Mouse (Mus musculus) lung, postnatal 0 days (tissue): Measurements from ENCODE around the gene Tm9sf4. TPM values are rescaled to one million over a fixed set of nuclear protein-coding genes. Genes with fewer than 3 reads are reported as not detected.

ENCODE experiments used
- ATAC-seq: fragments of 200-750 bp; cut with Nextera tagmentation; 2 replicates; pipeline ENCODE4 v1.8.0; 2017; ENCODE audit warnings: moderate library complexity
- DNase-seq: peaks from one replicate; pipeline ENCODE4 v3.0.0-alpha.2; 2016; ENCODE audit warnings: low spot score
- H3K27ac ChIP-seq: fragments of 300-500 bp; sonication (generic); 2 replicates; pipeline ENCODE4 v1.5.1; 2014; ENCODE audit warnings: antibody characterized with exemption, mild to moderate bottlenecking, low read length, mixed read lengths
- H3K27me3 ChIP-seq: fragments of 300-500 bp; sonication (generic); replicated peaks from 2 replicates; pipeline ENCODE4 v1.6.1; 2014; ENCODE audit warnings: low read length, mixed read lengths; ENCODE audit not compliant: insufficient read depth
- H3K36me3 ChIP-seq: fragments of 300-500 bp; sonication (generic); 2 replicates; pipeline ENCODE4 v1.6.1; 2014; ENCODE audit warnings: low read length, mixed read lengths; ENCODE audit not compliant: insufficient read depth
- H3K4me1 ChIP-seq: fragments of 300-500 bp; sonication (generic); 2 replicates; pipeline ENCODE4 v1.6.1; 2014; ENCODE audit warnings: antibody characterized with exemption, low read depth, low read length, mixed read lengths; ENCODE audit not compliant: insufficient read depth
- H3K4me2 ChIP-seq: fragments of 300-500 bp; sonication (generic); replicated peaks from 2 replicates; pipeline ENCODE4 v1.6.1; 2014; ENCODE audit warnings: low read depth, mild to moderate bottlenecking, low read length, moderate library complexity, mixed read lengths
- H3K4me3 ChIP-seq: fragments of 300-500 bp; sonication (generic); 2 replicates; pipeline ENCODE4 v1.5.1; 2014; ENCODE audit warnings: low read depth, low read length
- H3K9ac ChIP-seq: fragments of 300-500 bp; sonication (generic); replicated peaks from 2 replicates; pipeline ENCODE4 v1.6.1; 2014; ENCODE audit warnings: low read depth, mild to moderate bottlenecking
- H3K9me3 ChIP-seq: fragments of 300-500 bp; sonication (generic); 2 replicates; pipeline ENCODE4 v1.6.1; 2016; ENCODE audit warnings: low read length, mixed read lengths
- CTCF ChIP-seq: IDR thresholded peaks from 2 replicates; pipeline ENCODE4 v1.5.1; 2016; ENCODE audit warnings: antibody characterized with exemption, mild to moderate bottlenecking
- EP300 ChIP-seq: IDR thresholded peaks from 2 replicates; pipeline ENCODE4 v1.6.1; 2016; ENCODE audit warnings: antibody characterized with exemption, mild to moderate bottlenecking, control low read depth
- WGBS: fragments of 180-500 bp; shearing (Covaris S2); extraction: QIAGEN DNeasy Blood & Tissue Kit; methylation state at CpG from one replicate; pipeline ENCODE4 v1.1.7; 2014; 5-methylcytosine and 5-hydroxymethylcytosine counted together
- polyA plus RNA-seq: library from polyadenylated mRNA; unstranded; fragments of >200 nt; fragmentation: Nextera tagmentation; extraction: Ambion mirVana; gene quantifications from 2 replicates; pipeline ENCODE4 v1.2.1, GENCODE M21; 2015

The Tm9sf4 gene
- polyA plus RNA-seq, 1 experiment from 2014 or later, result 39.7 TPM

DNA sequence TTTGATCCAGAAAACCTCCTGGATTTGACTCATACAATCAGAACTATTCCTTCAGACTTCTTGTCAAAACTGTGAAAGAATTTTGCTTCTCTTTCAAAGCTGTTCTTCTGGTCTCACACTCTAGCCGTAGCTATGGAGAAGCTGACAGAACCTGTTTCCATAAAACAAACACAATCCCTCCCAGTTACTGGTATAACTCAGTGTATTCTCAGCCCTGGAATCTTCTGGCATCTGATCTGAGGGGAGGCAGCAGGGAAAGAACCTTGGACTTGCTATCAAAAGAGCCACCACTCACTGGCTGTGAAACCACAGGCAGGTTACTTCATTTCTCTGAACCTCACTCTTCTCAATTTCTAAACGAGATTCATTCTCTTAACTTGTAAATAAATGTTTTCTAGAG, 77.3 kb downstream of the Tm9sf4 start:
- H3K9ac ChIP-seq, result no peak overlapping the region
- peaks cover 12% of the 10 kb centered on the region for H3K36me3 ChIP-seq
- no peaks in the 10 kb centered on the region for H3K9me3 ChIP-seq
- H3K4me3 ChIP-seq, result no peak overlapping the region
- H3K27me3 ChIP-seq, result no peaks in the 10 kb centered on the region
- peak overlapping the region; percentile 39 for H3K27ac ChIP-seq
- DNase-seq (peak; percentile 66), ATAC-seq (no peak)
- peak; percentile 19; the same call in 1 of the 2 replicates for TF ChIP-seq EP300
- TF ChIP-seq CTCF, result no peak
- peaks cover 7% of the 10 kb centered on the region; the same call in 1 of the 2 replicates for H3K4me1 ChIP-seq
- H3K4me2 ChIP-seq, result 0 out of 2 replicates have a peak overlapping the region, but pooled peaks have one; percentile 94
- 47% methylated on average over 2 of the region's 2 CpGs for WGBS

DNA sequence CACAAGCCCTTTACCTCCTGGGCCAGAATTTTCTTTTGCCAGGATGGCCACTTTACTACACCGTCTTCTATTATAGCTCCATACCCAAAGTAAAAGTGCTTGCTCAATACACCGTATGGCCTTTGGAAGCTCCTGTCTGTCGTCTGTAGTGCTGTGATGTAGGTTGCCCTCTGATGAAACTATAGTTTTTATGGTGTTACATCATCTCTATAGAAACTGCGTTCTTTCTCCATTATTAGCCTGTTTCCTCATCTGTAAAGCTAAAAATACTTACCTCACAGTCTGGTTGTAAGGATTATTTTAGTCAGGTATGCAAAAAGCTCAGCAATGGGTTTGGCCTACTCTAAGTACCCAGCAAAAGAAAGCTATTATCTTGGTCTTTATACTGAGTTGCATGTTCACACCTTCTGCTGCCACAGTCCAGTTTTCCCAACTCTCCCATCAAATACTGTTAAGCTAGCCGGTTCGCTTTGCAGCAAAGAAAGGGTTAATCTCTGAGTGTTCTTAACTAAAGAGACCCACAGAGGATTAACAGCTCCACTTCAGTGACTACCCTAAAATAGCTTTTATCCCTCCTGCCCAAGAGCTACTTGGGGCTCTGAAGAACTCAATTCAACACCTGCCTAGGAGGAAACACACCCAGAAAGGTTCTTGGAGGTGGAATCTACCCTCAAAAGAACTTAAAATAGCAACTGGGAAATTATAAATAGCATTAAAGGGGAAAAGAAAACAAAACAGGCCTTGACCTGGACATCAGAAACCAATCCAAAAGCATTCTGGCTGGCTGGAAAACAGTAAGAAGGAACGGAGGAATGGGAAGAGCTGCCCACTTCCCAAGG, 78.1 kb downstream of the Tm9sf4 start:
- H3K27ac ChIP-seq, result peak overlapping the region; percentile 92
- H3K36me3 ChIP-seq, result peaks cover 12% of the 10 kb centered on the region
- no peaks in the 10 kb centered on the region for H3K27me3 ChIP-seq
- H3K9ac ChIP-seq, result peak overlapping the region; percentile 46; the same call in 1 of the 2 replicates
- peak overlapping the region; percentile 98 for H3K4me3 ChIP-seq
- TF ChIP-seq EP300 (peak; percentile 75), CTCF (no peak)
- peaks cover 7% of the 10 kb centered on the region; the same call in 1 of the 2 replicates for H3K4me1 ChIP-seq
- H3K9me3 ChIP-seq, result no peaks in the 10 kb centered on the region
- 42% methylated on average over 7 of the region's 7 CpGs for WGBS
- H3K4me2 ChIP-seq, result peak overlapping the region; percentile 94
- DNase-seq, result peak; percentile 76
- ATAC-seq, result peak; percentile 33; the same call in 1 of the 2 replicates

DNA sequence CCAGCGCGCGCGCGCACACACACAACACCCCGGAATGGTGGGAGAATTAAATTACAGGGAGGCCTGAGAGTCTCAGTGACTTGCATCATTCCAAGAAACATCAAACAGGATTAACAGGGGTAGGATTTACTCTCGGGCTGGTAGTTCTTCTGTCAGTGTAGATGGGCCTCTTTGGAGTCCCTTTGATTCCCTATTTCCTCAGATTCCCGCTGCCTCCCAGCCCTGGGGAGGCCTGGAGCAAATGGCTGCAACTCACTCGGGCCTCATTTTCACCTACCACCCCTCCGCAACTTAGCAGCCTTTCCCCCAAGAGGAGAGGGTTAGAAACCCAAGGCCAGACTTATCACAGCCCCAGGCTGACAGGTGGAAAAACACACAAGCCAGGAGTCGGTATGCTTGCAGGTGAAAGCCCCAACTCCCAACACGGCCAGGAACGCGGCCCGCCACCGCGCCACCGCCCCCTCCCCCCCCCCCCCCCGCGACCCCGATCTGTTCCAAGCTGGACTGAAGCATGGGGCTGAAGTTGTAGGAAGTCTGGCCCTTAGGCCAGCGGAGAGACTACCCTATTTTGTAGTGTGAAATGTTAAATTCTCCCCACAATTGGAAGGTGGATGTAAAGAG, 78.9 kb downstream of the Tm9sf4 start:
- ATAC-seq (no peak), DNase-seq (no peak)

DNA sequence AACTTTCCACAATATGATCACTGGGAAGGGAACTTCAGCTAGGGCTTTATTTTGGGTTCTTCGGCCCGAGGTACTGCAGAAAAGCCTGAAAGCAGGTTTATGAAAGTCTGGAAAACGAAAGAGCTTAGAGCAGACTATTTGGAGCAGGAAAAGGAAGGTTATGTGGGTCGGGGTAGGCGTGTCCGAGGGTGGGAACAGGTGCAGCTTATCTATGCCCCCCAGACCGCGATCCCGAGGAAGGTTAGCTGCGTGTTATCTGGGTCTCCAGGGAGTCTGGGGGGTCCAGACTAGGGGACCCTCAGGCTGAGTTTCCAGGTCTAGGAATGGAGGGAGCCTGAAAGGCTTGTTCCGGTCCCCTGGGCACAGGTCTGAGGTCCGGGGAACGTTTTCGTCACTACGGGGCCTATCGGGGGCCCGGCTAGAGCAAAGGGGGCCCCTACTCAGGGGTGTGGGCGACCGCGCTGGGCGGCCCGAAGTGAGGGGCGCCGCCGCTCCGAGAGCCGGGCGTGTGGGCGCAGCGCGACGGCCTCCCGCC, 79.7 kb downstream of the Tm9sf4 start:
- TF ChIP-seq CTCF (no peak), EP300 (no peak)
- Histone ChIP-seq H3K4me2 (peak overlapping the region; percentile 94), H3K9me3 (no peaks in the 10 kb centered on the region), H3K27me3 (no peaks in the 10 kb centered on the region), H3K27ac (peak overlapping the region; percentile 92), H3K9ac (peak overlapping the region; percentile 95), H3K4me3 (peak overlapping the region; percentile 98), H3K4me1 (peaks cover 7% of the 10 kb centered on the region; the same call in 1 of the 2 replicates), H3K36me3 (no peaks in the 10 kb centered on the region; the same call in none of the 2 replicates)
- WGBS, result under 1% methylated on average over 29 of the region's 33 CpGs
- ATAC-seq (peak; percentile 32), DNase-seq (peak; percentile 32)

More for the DNA sequence above, 78.9 kb downstream of the Tm9sf4 start:
- Histone ChIP-seq H3K4me3 (peak overlapping the region; percentile 98), H3K4me2 (peak overlapping the region; percentile 94), H3K4me1 (peaks cover 7% of the 10 kb centered on the region; the same call in 1 of the 2 replicates), H3K27me3 (no peaks in the 10 kb centered on the region), H3K9me3 (no peaks in the 10 kb centered on the region), H3K27ac (peak overlapping the region; percentile 92), H3K36me3 (peaks cover 5% of the 10 kb centered on the region), H3K9ac (peak overlapping the region; percentile 46)
- WGBS, result 6% methylated on average over 19 of the region's 22 CpGs
- TF ChIP-seq CTCF, result no peak
- TF ChIP-seq EP300, result no peak

DNA sequence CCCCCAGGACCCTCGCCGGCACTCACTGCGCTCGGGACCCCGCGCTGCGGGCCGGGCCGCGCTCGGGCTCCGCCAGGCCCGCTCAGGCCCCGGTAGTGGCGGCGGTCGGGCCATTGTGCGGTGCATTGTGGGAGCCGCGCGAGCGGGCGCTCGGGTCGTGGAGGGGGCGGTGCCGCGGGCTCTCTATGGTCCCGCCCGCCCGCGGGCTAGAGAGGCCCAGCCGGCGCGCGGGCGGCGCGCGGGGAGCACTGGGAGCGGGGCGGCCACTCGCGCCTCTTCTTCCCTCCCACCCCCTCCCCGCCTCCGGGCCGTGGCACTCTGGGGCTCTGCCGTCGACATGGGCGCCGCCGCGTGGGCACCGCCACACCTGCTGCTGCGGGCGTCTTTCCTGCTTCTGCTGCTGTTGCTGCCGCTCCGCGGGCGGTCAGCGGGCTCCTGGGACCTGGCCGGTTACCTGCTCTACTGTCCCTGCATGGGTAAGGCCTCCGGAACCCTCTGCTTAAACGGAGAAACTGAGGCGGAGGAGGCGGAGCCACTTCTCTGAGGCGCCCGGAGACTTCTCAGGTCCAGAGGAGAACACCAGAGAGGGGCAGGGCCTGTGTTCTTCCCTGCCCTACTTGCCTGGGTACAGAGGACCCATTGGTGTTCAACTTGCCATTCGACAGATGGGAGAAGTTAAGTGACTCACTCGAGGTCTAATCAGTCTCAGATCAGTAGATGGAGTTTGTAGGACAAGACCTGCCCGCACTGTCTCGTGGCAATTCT, 80.3 kb downstream of the Tm9sf4 start, which contains the start of the genes Plagl2 and Pofut1:
Gene Plagl2, minus strand, starts transcription at position 177 of the 765 bp plus-strand sequence.
Gene Pofut1, plus strand, starts transcription at position 284 of the 765 bp plus-strand sequence.
- Histone ChIP-seq H3K36me3 (no peaks in the 10 kb centered on the region; the same call in 1 of the 2 replicates), H3K4me1 (peaks cover 7% of the 10 kb centered on the region; the same call in 1 of the 2 replicates), H3K9ac (peak within 1 kb of the TSS; percentile 95), H3K27ac (peak within 1 kb of the TSS; percentile 92), H3K4me3 (peak within 1 kb of the TSS; percentile 98), H3K9me3 (no peaks in the 10 kb centered on the region), H3K27me3 (no peaks in the 10 kb centered on the region), H3K4me2 (peak within 1 kb of the TSS; percentile 94)
- DNase-seq (peak; percentile 95), ATAC-seq (peak; percentile 96)
- 0% methylated on average over 26 of the region's 72 CpGs for WGBS
- TF ChIP-seq EP300 (no peak), CTCF (peak; percentile 58)
